Mouse (Mus musculus) cerebellum, adult 2 months (tissue): ENCODE data around the gene Rras2. TPM values are rescaled to one million over a fixed set of nuclear protein-coding genes. Genes with fewer than 3 reads are reported as not detected.

Experiments
- DNase-seq, 2 experiments: peaks; one replicate each; pipeline ENCODE4 v3.0.0; 2021
- H3K27ac ChIP-seq: fragments of 200-500 bp; 2 replicates; pipeline ENCODE4 v1.5.1; 2012; ENCODE audit warnings: low read length, control low read depth, inconsistent platforms; ENCODE audit not compliant: insufficient read depth
- H3K27me3 ChIP-seq: fragments of 200-500 bp; 2 replicates; pipeline ENCODE4 v1.6.1; 2012; ENCODE audit warnings: inconsistent platforms, mild to moderate bottlenecking, low read length, moderate library complexity; ENCODE audit not compliant: control insufficient read depth, insufficient read depth
- H3K4me1 ChIP-seq: fragments of 200-500 bp; 2 replicates; pipeline ENCODE4 v1.6.1; 2011; ENCODE audit warnings: low read length; ENCODE audit not compliant: control insufficient read depth, insufficient read depth
- H3K4me3 ChIP-seq: fragments of 200-500 bp; replicated peaks from 2 replicates; pipeline ENCODE3; 2011; ENCODE audit warnings: mild to moderate bottlenecking, low read depth, low read length, control low read depth; ENCODE audit not compliant: insufficient read depth
- CTCF ChIP-seq: fragments of 200-500 bp; IDR thresholded peaks from 2 replicates; pipeline ENCODE4 v1.5.1; 2011; ENCODE audit warnings: low read depth, mild to moderate bottlenecking, control low read depth, low read length, moderate library complexity, borderline replicate concordance; ENCODE audit not compliant: insufficient read depth
- POLR2A ChIP-seq: fragments of 200-500 bp; IDR thresholded peaks from 2 replicates; pipeline ENCODE4 v1.6.1; 2011; ENCODE audit warnings: low read length, control low read depth, borderline replicate concordance; ENCODE audit not compliant: insufficient read depth
- WGBS: fragments of 180-500 bp; shearing (Covaris S2); methylation state at CpG from one replicate; pipeline ENCODE4 v1.1.7; 2018; 5-methylcytosine and 5-hydroxymethylcytosine counted together
- polyA plus RNA-seq: library from polyadenylated mRNA; depleted of rRNA; stranded (reverse); fragments of >200 nt; gene quantifications from 2 replicates; pipeline ENCODE4 v1.2.3, GENCODE M21; 2012; rRNA removed

Gene Rras2
- 7.3 and 7.9 TPM in 2 replicates for polyA plus RNA-seq

DNA sequence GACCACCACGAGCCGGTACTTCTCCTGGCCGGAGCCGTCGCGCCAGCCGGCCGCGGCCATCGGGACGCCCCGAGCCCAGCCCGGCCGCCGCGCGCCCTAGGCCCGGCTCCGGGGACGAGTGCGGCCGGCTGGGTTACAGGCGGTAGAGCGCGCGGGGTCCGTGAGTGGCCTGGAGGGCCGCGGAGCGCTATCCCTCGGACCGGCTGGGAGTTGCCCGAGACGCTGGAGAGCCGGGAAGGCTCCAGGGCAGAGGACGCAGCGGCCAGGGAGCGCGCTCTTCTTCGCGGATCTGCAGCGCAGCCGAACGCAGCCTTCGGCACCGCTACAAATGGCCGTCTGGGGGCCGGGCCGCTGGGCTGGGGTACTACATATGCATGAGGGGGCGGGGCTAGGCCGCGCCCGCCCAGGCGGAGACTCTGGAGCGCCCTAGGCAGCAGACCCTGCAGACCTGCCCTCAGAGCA lies at the start of gene Rras2:
Gene Rras2 (minus strand): TSS at position 338 of the 462 bp plus-strand sequence.
- Histone ChIP-seq H3K27ac (peak within 1 kb of the TSS; percentile 26; the same call in 1 of the 2 replicates), H3K4me1 (peaks cover 7% of the 10 kb centered on the region), H3K4me3 (peak within 1 kb of the TSS; percentile 58), H3K27me3 (no peaks in the 10 kb centered on the region)
- TF ChIP-seq CTCF (no peak), POLR2A (peak; percentile 80)
- peak; percentile 86 to 88 for DNase-seq
- under 1% methylated on average over 55 of the region's 55 CpGs for WGBS

DNA sequence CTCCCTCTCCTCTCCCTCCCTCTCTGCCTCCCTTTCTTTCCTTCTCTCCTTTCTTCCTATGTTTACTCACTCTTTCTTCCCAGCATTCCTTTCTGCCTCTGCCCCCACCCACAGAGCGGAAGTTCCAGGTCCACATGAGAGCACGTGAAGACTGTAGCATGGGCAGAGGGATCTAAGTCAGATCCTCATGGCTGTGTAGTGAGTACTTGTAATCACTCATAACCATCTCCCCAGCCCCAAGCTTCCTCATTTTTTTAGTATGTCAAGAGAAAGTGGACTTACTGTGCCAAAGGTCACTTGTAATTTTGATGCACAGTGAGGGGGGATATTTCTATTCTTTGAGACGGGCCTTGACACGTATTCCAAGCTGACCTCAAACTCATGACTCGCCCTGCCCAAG lies 45.4 kb upstream of the Rras2 start:
- H3K4me1 ChIP-seq, result peaks cover under 1% of the 10 kb centered on the region; the same call in 1 of the 2 replicates
- H3K27me3 ChIP-seq, result no peaks in the 10 kb centered on the region
- no peak overlapping the region for H3K27ac ChIP-seq
- 95% methylated on average over 5 of the region's 5 CpGs for WGBS
- no peak for DNase-seq
- no peak overlapping the region for H3K4me3 ChIP-seq
- no peak for TF ChIP-seq POLR2A
- no peak for TF ChIP-seq CTCF

DNA sequence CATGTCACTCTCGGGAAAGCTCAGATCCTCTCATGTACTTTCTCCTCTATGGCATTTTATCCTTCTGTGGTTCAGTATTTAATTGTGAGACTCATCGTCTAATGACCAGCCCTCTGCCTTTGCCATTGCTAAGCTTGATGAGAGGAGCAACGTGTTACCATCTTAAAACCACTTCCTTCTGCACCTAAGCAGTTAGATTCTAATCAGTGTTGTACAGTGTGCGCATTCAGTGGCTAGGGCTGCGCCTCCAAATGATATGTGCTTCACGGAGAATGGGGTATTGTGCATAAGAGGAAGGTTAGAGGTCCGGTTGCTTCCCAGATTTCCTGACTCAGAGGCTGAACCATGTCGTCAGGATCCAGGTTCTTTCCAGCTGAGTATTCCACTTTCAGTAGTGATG lies 43.5 kb upstream of the Rras2 start:
- TF ChIP-seq CTCF (no peak), POLR2A (no peak)
- no peak for DNase-seq
- Histone ChIP-seq H3K27ac (no peak overlapping the region), H3K4me1 (peaks cover 9% of the 10 kb centered on the region), H3K4me3 (no peak overlapping the region), H3K27me3 (no peaks in the 10 kb centered on the region)
- 92% methylated on average over 8 of the region's 8 CpGs for WGBS

DNA sequence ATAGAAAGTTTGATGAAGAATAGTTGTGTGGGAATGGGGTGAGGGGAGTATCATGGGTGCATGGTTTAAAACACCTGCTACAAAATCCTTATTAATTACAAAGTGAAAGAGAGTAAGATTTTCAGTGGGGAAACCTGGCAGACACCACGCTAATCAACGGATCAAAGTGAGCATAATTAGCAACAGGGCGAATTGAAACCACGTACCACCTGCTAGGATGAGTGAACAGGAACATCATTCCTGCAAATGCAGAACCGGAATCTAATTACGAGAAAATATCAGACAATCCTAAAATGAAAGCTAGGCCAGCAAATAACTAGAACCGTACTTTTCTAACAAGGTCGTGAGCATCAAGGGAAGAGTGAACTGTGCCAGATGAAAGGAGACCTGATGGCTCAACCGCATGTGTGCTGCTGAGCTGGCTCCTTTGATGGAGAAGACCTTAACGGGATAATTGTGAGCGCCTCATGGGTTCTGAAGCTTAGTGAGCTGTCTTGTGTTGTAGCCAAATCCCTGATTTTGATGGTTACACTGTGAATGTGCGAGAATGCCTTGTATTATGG lies 40.2 kb upstream of the Rras2 start:
- DNase-seq, result peak in 1 of 2 experiments; percentile 17

DNA sequence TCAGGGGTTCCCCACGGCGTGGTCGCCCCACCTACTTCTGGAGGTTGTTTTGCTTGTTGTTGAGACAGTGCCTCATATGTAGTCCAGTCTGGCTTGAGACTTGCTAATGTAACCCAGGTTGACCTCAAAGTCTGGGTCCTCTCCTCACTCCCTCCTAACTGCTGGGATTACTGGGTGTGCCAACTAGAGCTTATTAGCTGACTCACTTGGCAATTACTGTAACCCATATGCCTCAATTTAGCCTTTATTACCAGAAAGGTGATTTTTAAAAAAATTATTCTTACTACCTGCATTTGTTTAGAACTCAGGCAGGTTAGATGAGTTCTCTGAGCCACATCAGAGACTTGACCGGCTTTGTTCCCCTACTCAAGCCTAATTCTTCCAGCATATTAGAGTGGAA lies 38.8 kb upstream of the Rras2 start:
- H3K4me1 ChIP-seq, result peaks cover 10% of the 10 kb centered on the region
- no peak overlapping the region for H3K27ac ChIP-seq
- 91% methylated on average over 4 of the region's 4 CpGs for WGBS
- DNase-seq, result peak; percentile 19 to 47
- TF ChIP-seq POLR2A (no peak), CTCF (no peak)
- no peak overlapping the region for H3K4me3 ChIP-seq
- no peaks in the 10 kb centered on the region for H3K27me3 ChIP-seq

More for the DNA sequence above, 40.2 kb upstream of the Rras2 start:
- H3K4me3 ChIP-seq, result no peak overlapping the region
- H3K4me1 ChIP-seq, result peaks cover 10% of the 10 kb centered on the region
- no peak overlapping the region for H3K27ac ChIP-seq
- TF ChIP-seq POLR2A (no peak), CTCF (no peak)
- 27% methylated on average over 12 of the region's 12 CpGs for WGBS
- no peaks in the 10 kb centered on the region for H3K27me3 ChIP-seq

DNA sequence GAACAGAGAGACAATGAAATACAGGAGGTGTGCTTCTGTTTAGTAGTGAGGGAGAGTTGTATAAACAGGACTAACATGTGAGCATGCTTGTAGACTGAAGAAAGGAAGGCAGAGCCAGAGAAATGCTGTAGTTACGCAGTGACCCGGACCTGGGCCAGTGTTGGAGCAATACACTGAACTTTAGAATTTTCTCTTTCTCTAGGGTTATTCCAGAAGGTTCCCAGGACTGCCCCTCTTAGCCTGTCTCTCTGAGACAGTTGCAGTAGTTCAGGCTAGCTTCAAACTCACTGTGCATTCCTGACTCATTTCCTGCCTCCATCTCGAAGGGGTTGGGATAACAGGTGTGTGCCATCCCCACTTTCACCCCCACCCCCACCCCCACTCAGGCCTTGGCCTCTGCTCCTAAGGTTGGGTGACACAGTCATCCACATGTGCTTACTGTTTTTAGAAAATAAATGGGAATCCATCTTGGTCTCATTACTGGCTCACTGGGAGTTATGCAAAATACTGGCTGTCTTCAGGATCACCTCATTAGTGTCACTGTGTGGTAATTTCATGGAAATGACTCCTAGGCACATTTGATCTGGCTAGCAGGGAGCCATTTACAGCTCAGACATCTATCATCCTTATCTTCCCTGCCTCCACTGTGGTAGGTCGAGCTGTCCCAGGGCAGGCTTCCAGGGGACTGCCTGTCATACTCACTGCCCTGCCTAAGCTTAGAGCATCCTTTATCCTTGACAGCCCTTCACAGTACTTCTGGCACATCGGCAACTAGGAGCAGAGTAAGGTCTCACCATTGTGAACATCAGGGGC lies 37.7 kb upstream of the Rras2 start:
- Histone ChIP-seq H3K27me3 (no peaks in the 10 kb centered on the region), H3K27ac (no peak overlapping the region), H3K4me3 (no peak overlapping the region), H3K4me1 (peaks cover 10% of the 10 kb centered on the region)
- no peak for TF ChIP-seq CTCF
- no peak for TF ChIP-seq POLR2A
- no peak for DNase-seq
- WGBS, result 84% methylated on average over 5 of the region's 5 CpGs

DNA sequence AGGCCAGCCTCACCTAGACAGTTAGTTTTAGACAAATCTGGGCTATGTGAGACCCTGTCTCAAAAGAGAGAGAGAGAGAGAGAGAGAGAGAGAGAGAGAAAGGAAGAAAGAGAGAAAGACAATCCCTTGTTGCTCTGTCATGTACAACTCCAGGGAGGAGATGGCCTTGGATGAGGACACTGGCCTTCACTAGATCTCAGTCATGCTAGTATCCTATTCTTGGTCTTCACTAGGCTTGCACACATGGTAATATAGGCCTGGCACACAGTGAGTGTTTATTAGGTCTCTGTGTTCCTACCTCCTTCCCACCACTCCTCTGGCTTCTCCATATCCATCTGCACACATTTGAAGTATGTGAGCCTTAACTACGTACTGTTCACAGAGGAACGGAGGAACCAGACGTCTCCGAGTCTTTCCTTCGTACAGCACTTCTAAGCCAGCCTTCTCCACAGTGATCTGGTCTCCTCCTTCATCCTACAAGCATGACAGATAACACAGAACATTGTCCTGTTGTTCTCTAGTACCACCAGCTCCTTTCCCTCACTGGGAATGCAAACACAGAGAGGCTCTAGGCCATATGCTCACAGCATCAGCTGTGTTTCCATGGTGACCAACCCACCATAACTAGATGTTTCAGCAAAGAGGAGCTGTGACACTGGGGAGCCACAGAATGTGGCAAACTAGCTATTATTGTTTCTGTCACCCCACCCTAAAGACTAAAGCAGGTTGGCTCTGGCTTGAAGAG lies 33.6 kb upstream of the Rras2 start:
- Histone ChIP-seq H3K4me3 (no peak overlapping the region), H3K27me3 (no peaks in the 10 kb centered on the region), H3K27ac (no peak overlapping the region), H3K4me1 (peaks cover 2% of the 10 kb centered on the region; the same call in 1 of the 2 replicates)
- TF ChIP-seq POLR2A, result no peak
- TF ChIP-seq CTCF, result no peak
- no peak for DNase-seq
- 77% methylated on average over 5 of the region's 5 CpGs for WGBS

DNA sequence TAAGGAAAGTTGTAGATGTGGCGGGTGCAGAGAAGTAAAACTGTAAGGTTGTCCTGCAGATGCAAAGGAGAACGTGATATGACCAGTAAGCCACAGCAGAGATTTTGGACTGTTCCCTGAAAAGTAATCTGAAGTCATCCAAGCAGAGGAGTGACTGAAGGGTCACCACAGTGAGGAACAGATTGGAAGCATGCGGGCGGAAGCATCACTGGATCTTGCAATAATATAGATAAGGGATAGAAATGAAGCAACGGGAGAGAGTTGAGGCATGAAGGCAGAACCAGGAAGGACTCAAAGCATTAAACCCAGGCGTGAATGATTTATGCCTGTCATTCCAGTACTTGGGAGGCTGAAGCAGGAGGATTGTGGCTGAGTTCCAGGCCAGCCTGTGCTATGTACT lies 32.0 kb upstream of the Rras2 start:
- no peak overlapping the region for H3K27ac ChIP-seq
- DNase-seq, result no peak
- no peaks in the 10 kb centered on the region for H3K4me1 ChIP-seq
- 77% methylated on average over 6 of the region's 6 CpGs for WGBS
- no peak overlapping the region for H3K4me3 ChIP-seq
- H3K27me3 ChIP-seq, result no peaks in the 10 kb centered on the region
- TF ChIP-seq CTCF, result no peak
- no peak for TF ChIP-seq POLR2A
